Mouse (Mus musculus) lung, adult 2 months (tissue): ENCODE measurements at regions not wholly inside any gene's neighbourhood (a gene's known extent, or its start where the extent isn't known, plus 50 kb on each side); places are given as distances from the start of the nearest gene placed in this dataset.

Source experiments
- CTCF ChIP-seq: fragments of 200-500 bp; IDR thresholded peaks from 2 replicates; pipeline ENCODE4 v1.5.1; 2011; ENCODE audit warnings: mild to moderate bottlenecking, low read length, control low read depth; ENCODE audit not compliant: insufficient read depth
- POLR2A ChIP-seq: fragments of 200-500 bp; IDR thresholded peaks from 2 replicates; pipeline ENCODE4 v1.6.1; 2011; ENCODE audit warnings: low read depth, mild to moderate bottlenecking, control low read depth, low read length, borderline replicate concordance; ENCODE audit errors: extremely low read depth

DNA sequence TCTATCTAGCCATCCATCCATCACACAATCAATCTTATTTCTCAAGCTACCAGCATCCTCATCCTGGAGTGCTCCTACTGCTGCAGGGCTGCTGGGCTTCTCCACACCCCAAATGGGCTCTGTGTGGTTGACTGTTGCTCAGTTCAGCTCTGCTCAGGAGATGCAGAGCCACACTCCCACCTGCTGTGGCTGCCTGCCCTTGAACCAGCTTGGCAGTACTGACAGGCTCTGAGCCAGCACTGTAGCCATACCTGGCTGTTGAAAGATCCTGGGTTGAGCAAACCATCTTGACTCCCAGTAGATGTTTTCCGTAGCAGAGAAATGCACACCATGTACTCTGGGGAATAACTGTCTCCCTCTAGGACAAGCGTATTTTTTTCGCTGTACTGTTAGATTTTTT, 392.6 kb downstream of the Matn1 start:
- TF ChIP-seq CTCF (no peak), POLR2A (no peak)
